Mouse (Mus musculus) kidney, adult 2 months (tissue): ENCODE data around the gene Slc44a5. TPM values are rescaled to one million over a fixed set of nuclear protein-coding genes. Genes with fewer than 3 reads are reported as not detected.

Experiments used
- DNase-seq: peaks from one replicate; pipeline ENCODE4 v3.0.0; 2021
- H3K27ac ChIP-seq: fragments of 200-500 bp; 2 replicates; pipeline ENCODE4 v1.5.1; 2012; ENCODE audit warnings: low read depth, low read length, control low read depth, inconsistent platforms; ENCODE audit not compliant: insufficient read depth
- H3K27me3 ChIP-seq: fragments of 200-500 bp; replicated peaks from 2 replicates; pipeline ENCODE4 v1.6.1; 2012; ENCODE audit warnings: mild to moderate bottlenecking, moderate library complexity, low read length, inconsistent platforms; ENCODE audit not compliant: control insufficient read depth, insufficient read depth
- H3K36me3 ChIP-seq: fragments of 200-500 bp; 2 replicates; pipeline ENCODE4 v1.6.1; 2012; ENCODE audit warnings: mild to moderate bottlenecking, moderate library complexity, low read length, inconsistent platforms; ENCODE audit not compliant: control insufficient read depth, insufficient read depth
- H3K4me1 ChIP-seq: fragments of 200-500 bp; 2 replicates; pipeline ENCODE4 v1.6.1; 2011; ENCODE audit warnings: low read length; ENCODE audit not compliant: control insufficient read depth, insufficient read depth
- H3K4me3 ChIP-seq: fragments of 200-500 bp; 2 replicates; pipeline ENCODE4 v1.5.1; 2011; ENCODE audit warnings: mild to moderate bottlenecking, low read depth, low read length, control low read depth; ENCODE audit not compliant: insufficient read depth
- CTCF ChIP-seq: fragments of 200-500 bp; conservative IDR thresholded peaks from 2 replicates; pipeline ENCODE4 v1.5.1; 2011; ENCODE audit warnings: low read depth, mild to moderate bottlenecking, control low read depth, low read length, moderate library complexity, mixed read lengths; ENCODE audit not compliant: insufficient read depth, insufficient read length
- POLR2A ChIP-seq: fragments of 200-500 bp; IDR thresholded peaks from one replicate; pipeline ENCODE4 v1.6.1; 2011; ENCODE audit warnings: low read depth, low read length, control low read depth
- WGBS: fragments of 180-500 bp; shearing (Covaris S2); methylation state at CpG from one replicate; pipeline ENCODE4 v1.1.7; 2018; 5-methylcytosine and 5-hydroxymethylcytosine counted together
- polyA plus RNA-seq: library from polyadenylated mRNA; depleted of rRNA; stranded (reverse); fragments of >200 nt; gene quantifications from 2 replicates; pipeline ENCODE4 v1.2.3, GENCODE M21; 2012

Gene Slc44a5
- polyA plus RNA-seq, 1 experiment: 0.03 TPM

DNA sequence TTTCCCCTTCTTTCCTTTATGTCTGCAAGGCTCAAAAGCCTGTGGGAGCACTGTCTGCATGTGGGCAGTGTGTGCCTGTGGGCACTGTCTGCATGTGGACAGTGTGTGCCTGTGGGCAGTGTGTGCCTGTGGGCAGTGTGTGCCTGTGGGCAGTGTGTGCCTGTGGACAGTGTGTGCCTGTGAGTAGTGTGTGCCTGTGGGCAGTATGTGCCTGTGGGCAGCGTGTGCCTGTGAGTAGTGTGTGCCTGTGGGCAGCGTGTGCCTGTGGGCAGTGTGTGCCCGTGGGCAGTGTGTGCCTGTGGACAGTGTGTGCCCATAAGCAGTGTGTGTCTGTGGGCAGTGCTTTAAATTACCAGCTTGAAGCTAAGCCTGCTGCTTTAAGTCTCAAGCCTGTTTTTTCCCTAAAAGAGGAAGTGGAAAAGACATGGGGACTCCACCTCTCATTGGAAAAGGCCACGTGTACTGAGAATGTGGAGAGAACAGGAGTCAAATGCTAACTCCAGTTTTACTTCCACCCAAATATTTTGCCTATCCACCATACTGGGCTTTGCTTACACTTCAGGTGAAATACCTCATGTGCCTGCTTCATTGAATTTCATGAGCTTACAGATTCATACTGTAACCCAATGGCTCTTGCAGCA lies 315.3 kb downstream of the Slc44a5 start:
- Histone ChIP-seq H3K36me3 (no peaks in the 10 kb centered on the region), H3K27ac (no peak overlapping the region), H3K4me1 (no peaks in the 10 kb centered on the region), H3K27me3 (no peaks in the 10 kb centered on the region), H3K4me3 (no peak overlapping the region)
- DNase-seq: no peak
- TF ChIP-seq CTCF (no peak), POLR2A (no peak)
- 80% methylated on average over 4 of the region's 4 CpGs for WGBS

- no peaks in the 10 kb centered on the region for H3K27me3 ChIP-seq
- H3K27ac ChIP-seq: no peak overlapping the region
- DNase-seq: no peak
- TF ChIP-seq CTCF (no peak), POLR2A (no peak)
- WGBS: 53% methylated on average over 2 of the region's 2 CpGs
- H3K36me3 ChIP-seq: no peaks in the 10 kb centered on the region
- H3K4me3 ChIP-seq: no peak overlapping the region
- H3K4me1 ChIP-seq: no peaks in the 10 kb centered on the region
Measured at GRCm38 (mm10) chr3:154290351-154290750, 317.1 kb downstream of the Slc44a5 start.

- TF ChIP-seq POLR2A (no peak), CTCF (no peak)
- WGBS: 85% methylated on average over 5 of the region's 5 CpGs
- H3K36me3 ChIP-seq: no peaks in the 10 kb centered on the region
- H3K4me1 ChIP-seq: no peaks in the 10 kb centered on the region
- H3K27ac ChIP-seq: no peak overlapping the region
- H3K4me3 ChIP-seq: no peak overlapping the region
- no peaks in the 10 kb centered on the region for H3K27me3 ChIP-seq
- DNase-seq: no peak
Measured at GRCm38 (mm10) chr3:154292126-154292525, 318.9 kb downstream of the Slc44a5 start.

DNA sequence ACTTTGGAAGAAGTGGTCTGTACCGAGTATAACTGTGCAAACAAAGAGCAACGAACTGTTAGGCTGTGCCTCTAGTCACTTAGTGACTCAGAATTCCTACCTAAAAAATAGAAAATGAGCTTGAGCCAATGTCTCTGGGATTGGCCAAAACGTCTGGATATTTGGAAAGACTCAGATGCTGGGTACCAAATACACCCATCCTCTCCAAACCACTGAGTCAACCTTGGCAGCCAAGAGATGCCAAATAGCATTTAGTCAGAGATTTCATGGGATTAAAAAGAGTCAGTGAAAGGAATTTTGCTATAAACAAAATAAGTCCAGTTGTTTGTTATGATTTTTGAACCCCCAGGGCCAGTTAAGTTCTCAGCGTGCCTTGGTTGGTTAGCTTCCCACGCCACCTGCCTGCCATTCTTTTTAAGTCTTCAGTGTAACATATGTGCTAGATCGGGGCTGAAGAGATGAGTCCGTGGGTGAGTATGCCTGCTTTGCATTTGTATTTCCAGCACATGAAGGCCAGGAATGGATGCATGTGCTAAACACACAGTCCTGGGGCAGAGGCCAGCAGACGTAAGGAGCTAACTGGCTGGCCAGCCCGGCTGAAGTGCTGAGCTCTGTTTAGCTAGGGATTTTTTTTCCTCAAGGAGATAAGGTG lies 320.7 kb downstream of the Slc44a5 start:
- DNase-seq: no peak
- WGBS: 74% methylated on average over 9 of the region's 9 CpGs
- Histone ChIP-seq H3K4me3 (no peak overlapping the region), H3K27me3 (no peaks in the 10 kb centered on the region), H3K4me1 (no peaks in the 10 kb centered on the region), H3K27ac (no peak overlapping the region), H3K36me3 (no peaks in the 10 kb centered on the region)
- TF ChIP-seq POLR2A: no peak
- no peak for TF ChIP-seq CTCF

DNA sequence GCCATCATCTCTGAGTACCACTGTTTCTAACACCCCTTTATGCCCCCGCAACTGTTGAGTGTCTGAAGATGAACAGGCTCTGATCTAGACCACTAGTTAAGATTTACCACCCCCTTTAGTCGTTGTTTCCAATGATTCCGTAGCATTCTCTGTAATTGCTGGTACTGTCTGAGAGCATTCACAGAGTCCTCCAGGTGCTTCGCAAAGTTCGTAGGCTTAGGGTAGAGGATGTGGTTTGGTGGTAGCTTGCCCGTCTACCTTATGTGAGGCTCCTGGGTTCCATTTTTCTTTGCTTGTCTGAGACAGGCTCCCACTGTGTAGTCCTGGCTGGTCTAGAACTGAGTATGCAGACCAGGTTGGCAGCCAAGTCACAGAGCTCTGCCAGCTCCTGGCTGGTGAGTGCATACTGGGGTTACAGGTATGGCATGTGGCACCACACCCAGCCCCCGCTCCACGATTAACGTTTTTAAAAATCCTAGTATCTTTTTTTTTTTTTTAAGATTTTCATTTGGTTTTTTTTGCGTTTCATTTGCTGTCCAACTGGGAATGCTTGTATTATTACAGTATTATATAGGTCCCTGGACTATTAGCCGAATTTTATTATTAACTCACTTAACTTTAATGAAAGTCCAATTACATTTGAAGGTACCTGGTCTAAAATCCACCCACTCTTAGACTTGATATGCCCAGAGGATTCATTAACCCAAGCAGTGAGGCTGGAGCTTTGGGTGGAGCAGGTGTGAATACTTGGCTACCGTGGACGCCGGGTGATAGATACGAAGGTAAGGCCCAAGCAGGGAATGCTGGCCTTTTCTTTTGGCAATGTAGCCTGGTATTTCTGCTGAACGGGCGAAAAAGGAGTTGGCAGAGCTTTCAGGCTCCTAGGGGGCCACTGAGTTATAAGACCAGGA lies 321.9 kb downstream of the Slc44a5 start:
- TF ChIP-seq CTCF (no peak), POLR2A (no peak)
- Histone ChIP-seq H3K27me3 (no peaks in the 10 kb centered on the region), H3K27ac (no peak overlapping the region), H3K36me3 (no peaks in the 10 kb centered on the region), H3K4me1 (no peaks in the 10 kb centered on the region), H3K4me3 (no peak overlapping the region)
- 89% methylated on average over 17 of the region's 17 CpGs for WGBS
- no peak for DNase-seq

DNA sequence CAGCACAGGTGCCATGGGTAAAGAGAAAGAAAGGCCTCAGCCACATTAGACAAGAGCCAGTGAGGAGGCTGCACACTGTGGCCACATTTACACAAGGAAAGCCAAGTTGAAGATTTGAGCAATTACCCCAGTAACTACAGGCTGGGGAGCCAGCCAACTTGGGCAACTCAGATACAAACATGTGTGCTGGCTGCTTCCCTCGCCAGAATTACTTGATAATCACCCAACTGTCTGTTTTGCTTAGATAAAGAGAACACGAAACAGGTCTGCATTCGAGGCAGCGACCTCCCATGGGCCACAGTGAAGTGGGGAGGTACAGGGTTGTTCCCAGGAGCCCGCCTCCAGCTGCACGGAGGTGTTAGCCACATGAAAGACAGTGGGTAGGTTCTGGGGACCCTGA lies 324.3 kb downstream of the Slc44a5 start:
- H3K27me3 ChIP-seq: no peaks in the 10 kb centered on the region; the same call in 1 of the 2 replicates
- no peaks in the 10 kb centered on the region for H3K36me3 ChIP-seq
- no peaks in the 10 kb centered on the region for H3K4me1 ChIP-seq
- TF ChIP-seq POLR2A (no peak), CTCF (no peak)
- 66% methylated on average over 6 of the region's 6 CpGs for WGBS
- no peak overlapping the region for H3K27ac ChIP-seq
- no peak for DNase-seq
- no peak overlapping the region for H3K4me3 ChIP-seq

GRCm38 (mm10) chr3:154298490-154298889 lies 325.3 kb downstream of the Slc44a5 start:
- no peak for DNase-seq
- H3K27me3 ChIP-seq: no peaks in the 10 kb centered on the region; the same call in 1 of the 2 replicates
- TF ChIP-seq POLR2A (no peak), CTCF (no peak)
- no peaks in the 10 kb centered on the region for H3K36me3 ChIP-seq
- no peak overlapping the region for H3K27ac ChIP-seq
- H3K4me1 ChIP-seq: no peaks in the 10 kb centered on the region
- no peak overlapping the region for H3K4me3 ChIP-seq
